Mouse (Mus musculus): Measurements from ENCODE around the gene Lrpprc.

DNA sequence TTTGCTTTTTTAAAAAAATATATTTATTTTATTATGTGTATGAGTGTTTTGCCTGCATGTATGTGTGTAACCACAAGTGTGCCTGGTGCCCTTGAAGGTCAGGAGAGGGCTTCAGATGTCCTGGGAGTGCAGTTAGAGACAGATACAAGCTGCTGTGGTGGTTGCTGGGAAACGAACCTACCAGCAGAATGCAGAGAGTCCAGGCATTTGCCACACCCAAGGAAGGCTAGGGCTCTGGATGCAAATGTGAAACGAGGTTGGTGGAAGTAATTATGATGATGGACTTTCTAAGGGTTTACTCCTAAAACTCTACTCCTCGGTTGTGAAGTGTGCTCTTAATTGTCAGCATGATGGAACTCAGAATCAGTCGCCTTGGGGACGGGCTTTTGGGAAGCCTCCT lies 1.4 kb upstream of the Lrpprc start:
- TF ChIP-seq CTCF (IDR thresholded peaks at IDR 0.05; ENCODE audit: control insufficient read depth, insufficient read depth, insufficient replicate concordance, low read depth, low read length) (no peak), POLR2A (IDR thresholded peaks at IDR 0.05; ENCODE audit: control insufficient read depth, low read depth, low read length) (no peak)
